Mouse (Mus musculus) liver, embryonic 16.5 days (tissue): ENCODE measurements around the gene Eif3l. TPM values are rescaled to one million over a fixed set of nuclear protein-coding genes. Genes with fewer than 3 reads are reported as not detected.

Experiments used
- ATAC-seq: fragments of 200-750 bp; cut with Nextera tagmentation; 2 replicates; pipeline ENCODE4 v1.8.0; 2017; ENCODE audit warnings: low read depth, mild to moderate bottlenecking, moderate number of reproducible peaks, moderate library complexity
- H3K27ac ChIP-seq: fragments of 300-500 bp; sonication (generic); 2 replicates; pipeline ENCODE4 v1.5.1; 2014; ENCODE audit warnings: mild to moderate bottlenecking, low read length
- H3K27me3 ChIP-seq: fragments of 300-500 bp; sonication (generic); 2 replicates; pipeline ENCODE4 v1.6.1; 2014; ENCODE audit warnings: low read depth, low read length, mixed read lengths; ENCODE audit not compliant: control insufficient read depth, insufficient read depth
- H3K36me3 ChIP-seq: fragments of 300-500 bp; sonication (generic); 2 replicates; pipeline ENCODE4 v1.6.1; 2014; ENCODE audit warnings: mild to moderate bottlenecking; ENCODE audit not compliant: control insufficient read depth, insufficient read depth
- H3K4me1 ChIP-seq: fragments of 300-500 bp; sonication (generic); 2 replicates; pipeline ENCODE4 v1.6.1; 2014; ENCODE audit warnings: low read depth, low read length, mixed read lengths; ENCODE audit not compliant: control insufficient read depth
- H3K4me2 ChIP-seq: fragments of 300-500 bp; sonication (generic); 2 replicates; pipeline ENCODE4 v1.6.1; 2014; ENCODE audit warnings: low read depth, low read length, mixed read lengths
- H3K4me3 ChIP-seq: fragments of 300-500 bp; sonication (generic); 2 replicates; pipeline ENCODE4 v1.5.1; 2014; ENCODE audit warnings: low read depth, mild to moderate bottlenecking, low read length
- H3K9ac ChIP-seq: fragments of 300-500 bp; sonication (generic); 2 replicates; pipeline ENCODE4 v1.6.1; 2014; ENCODE audit warnings: low read depth, low read length
- H3K9me3 ChIP-seq: fragments of 300-500 bp; sonication (generic); replicated peaks from 2 replicates; pipeline ENCODE4 v1.6.1; 2016; ENCODE audit warnings: low read length; ENCODE audit not compliant: control insufficient read depth
- WGBS: fragments of 180-500 bp; shearing (Covaris S2); extraction: QIAGEN DNeasy Blood & Tissue Kit; methylation state at CpG from one replicate; pipeline ENCODE4 v1.1.7; 2014; ENCODE audit not compliant: insufficient replicate concordance; 5-methylcytosine and 5-hydroxymethylcytosine counted together
- polyA plus RNA-seq: library from polyadenylated mRNA; unstranded; fragments of >200 nt; fragmentation: Nextera tagmentation; extraction: Ambion mirVana; gene quantifications from 2 replicates; pipeline ENCODE4 v1.2.1, GENCODE M21; 2015

Eif3l gene
- polyA plus RNA-seq, 1 experiment from 2014 or later = 107 TPM

- Histone ChIP-seq H3K9ac (no peak overlapping the region), H3K36me3 (no peaks in the 10 kb centered on the region), H3K9me3 (no peaks in the 10 kb centered on the region), H3K27me3 (no peaks in the 10 kb centered on the region), H3K4me3 (no peak overlapping the region), H3K27ac (no peak overlapping the region), H3K4me1 (no peaks in the 10 kb centered on the region), H3K4me2 (no peak overlapping the region)
- 66% methylated on average over 9 of the region's 9 CpGs for WGBS
- no peak for ATAC-seq
These were observed 59.7 kb downstream of the Eif3l start for GRCm38 (mm10) chr15:79134496-79135270.

- no peak overlapping the region for H3K27ac ChIP-seq
- no peaks in the 10 kb centered on the region for H3K36me3 ChIP-seq
- no peak for ATAC-seq
- H3K4me2 ChIP-seq = no peak overlapping the region
- WGBS = 64% methylated on average over 9 of the region's 9 CpGs
- H3K4me1 ChIP-seq = no peaks in the 10 kb centered on the region
- no peaks in the 10 kb centered on the region for H3K27me3 ChIP-seq
- H3K4me3 ChIP-seq = no peak overlapping the region
- no peak overlapping the region for H3K9ac ChIP-seq
- no peaks in the 10 kb centered on the region for H3K9me3 ChIP-seq
These were observed 60.4 kb downstream of the Eif3l start for GRCm38 (mm10) chr15:79135332-79135731.

GRCm38 (mm10) chr15:79135783-79136575, 61.0 kb downstream of the Eif3l start:
- Histone ChIP-seq H3K4me1 (peaks cover 6% of the 10 kb centered on the region), H3K4me2 (no peak overlapping the region), H3K36me3 (no peaks in the 10 kb centered on the region), H3K9ac (no peak overlapping the region), H3K27me3 (no peaks in the 10 kb centered on the region), H3K27ac (no peak overlapping the region), H3K9me3 (no peaks in the 10 kb centered on the region), H3K4me3 (no peak overlapping the region)
- 61% methylated on average over 11 of the region's 11 CpGs for WGBS
- no peak for ATAC-seq

- Histone ChIP-seq H3K27me3 (no peaks in the 10 kb centered on the region), H3K4me2 (no peak overlapping the region)
- WGBS = 46% methylated on average over 10 of the region's 10 CpGs
These were observed 64.7 kb downstream of the Eif3l start for GRCm38 (mm10) chr15:79139640-79140039.

GRCm38 (mm10) chr15:79140866-79141565, 66.0 kb downstream of the Eif3l start, which contains the start of the genes Polr2f and 1700088E04Rik:
TSS of gene Polr2f (plus strand) at chr15:79141009.
TSS of gene 1700088E04Rik (minus strand) at chr15:79141253.
- under 1% methylated on average over 57 of the region's 57 CpGs for WGBS
- peaks cover 15% of the 10 kb centered on the region for H3K4me1 ChIP-seq
- peak within 1 kb of the TSS; percentile 88 for H3K4me2 ChIP-seq
- H3K27ac ChIP-seq = peak within 1 kb of the TSS; percentile 31; the same call in 1 of the 2 replicates
- no peaks in the 10 kb centered on the region for H3K9me3 ChIP-seq
- no peaks in the 10 kb centered on the region for H3K27me3 ChIP-seq
- ATAC-seq = peak; percentile 93
- peaks cover 6% of the 10 kb centered on the region; the same call in 1 of the 2 replicates for H3K36me3 ChIP-seq
- H3K4me3 ChIP-seq = peak within 1 kb of the TSS; percentile 70
- peak within 1 kb of the TSS; percentile 73 for H3K9ac ChIP-seq

More at GRCm38 (mm10) chr15:79139640-79140039, 64.7 kb downstream of the Eif3l start:
- H3K9ac ChIP-seq = no peak overlapping the region
- peaks cover 15% of the 10 kb centered on the region for H3K4me1 ChIP-seq
- ATAC-seq = no peak
- no peaks in the 10 kb centered on the region for H3K36me3 ChIP-seq
- no peak overlapping the region for H3K27ac ChIP-seq
- no peak overlapping the region for H3K4me3 ChIP-seq
- no peaks in the 10 kb centered on the region for H3K9me3 ChIP-seq

GRCm38 (mm10) chr15:79141566-79141917, 66.6 kb downstream of the Eif3l start:
- Histone ChIP-seq H3K27me3 (no peaks in the 10 kb centered on the region), H3K4me3 (peak overlapping the region; percentile 70), H3K9me3 (no peaks in the 10 kb centered on the region), H3K36me3 (peaks cover 7% of the 10 kb centered on the region; the same call in 1 of the 2 replicates), H3K4me1 (peaks cover 15% of the 10 kb centered on the region), H3K9ac (peak overlapping the region; percentile 73), H3K27ac (peak overlapping the region; percentile 31; the same call in 1 of the 2 replicates), H3K4me2 (peak overlapping the region; percentile 88)
- under 1% methylated on average over 7 of the region's 7 CpGs for WGBS
- ATAC-seq = peak; percentile 47

- Histone ChIP-seq H3K9ac (no peak overlapping the region), H3K27ac (no peak overlapping the region), H3K36me3 (peaks cover 20% of the 10 kb centered on the region), H3K4me2 (no peak overlapping the region), H3K27me3 (no peaks in the 10 kb centered on the region), H3K9me3 (no peaks in the 10 kb centered on the region), H3K4me1 (peaks cover 15% of the 10 kb centered on the region), H3K4me3 (no peak overlapping the region)
- ATAC-seq = no peak
- WGBS = 77% methylated on average over 12 of the region's 12 CpGs
These were observed 68.3 kb downstream of the Eif3l start for GRCm38 (mm10) chr15:79143316-79143715.
